Mouse (Mus musculus) thymus, adult 18-20 months (tissue): ENCODE data around the gene Dgka.
"Not testable (repeated sequence)": the region's sequence is repeated elsewhere in the genome, so short reads cannot be mapped to it uniquely, and the experiment has no call there.

Experiments used
- DNase-seq, 2 experiments: peaks; one replicate each; pipeline ENCODE4 v3.0.0; 2022; ENCODE audit warnings: mixed read lengths in 2 of 2

Gene Dgka

DNA sequence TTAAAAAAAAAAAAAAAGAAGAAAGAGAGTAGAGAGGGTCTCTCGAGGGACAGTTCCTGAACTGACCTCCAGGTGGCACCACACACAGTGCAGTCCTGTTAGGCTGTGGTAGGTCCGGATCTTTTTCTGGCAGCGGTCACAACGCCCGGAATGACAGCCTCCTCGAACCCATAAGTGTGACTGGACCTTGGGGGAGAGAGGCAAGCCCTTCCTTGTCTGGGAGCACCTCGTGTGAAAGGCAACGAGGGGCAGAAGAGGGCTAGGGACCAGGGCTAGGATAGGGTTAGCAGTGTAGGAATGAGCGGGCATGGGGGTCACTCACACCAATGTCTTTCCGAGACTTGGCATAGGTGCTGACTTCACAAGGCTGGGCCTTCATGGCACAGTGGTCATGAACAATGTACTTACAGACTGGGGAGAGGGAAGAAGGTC lies 13.6 kb downstream of the Dgka start:
- DNase-seq: peak in 1 of 2 experiments; percentile 43

DNA sequence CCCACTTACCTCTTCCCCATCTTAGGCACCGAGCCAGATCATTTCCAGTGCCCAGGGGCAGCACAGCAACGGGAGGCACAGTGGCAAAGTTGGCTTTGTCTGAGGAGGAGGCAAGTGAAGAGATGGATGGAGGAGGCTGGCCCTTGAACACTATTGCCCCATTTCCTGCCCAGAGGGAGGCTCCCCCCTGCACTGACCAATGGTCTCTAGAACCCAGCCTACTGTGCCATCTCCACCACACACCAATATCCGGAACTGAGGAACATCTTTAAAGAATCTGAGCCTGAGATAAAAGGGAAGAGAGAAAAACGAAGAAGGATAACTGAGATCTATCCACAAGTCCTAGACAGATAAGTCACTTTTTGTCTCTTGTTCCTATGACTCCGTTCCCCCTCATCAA lies 16.6 kb downstream of the Dgka start:
- no peak for DNase-seq

DNA sequence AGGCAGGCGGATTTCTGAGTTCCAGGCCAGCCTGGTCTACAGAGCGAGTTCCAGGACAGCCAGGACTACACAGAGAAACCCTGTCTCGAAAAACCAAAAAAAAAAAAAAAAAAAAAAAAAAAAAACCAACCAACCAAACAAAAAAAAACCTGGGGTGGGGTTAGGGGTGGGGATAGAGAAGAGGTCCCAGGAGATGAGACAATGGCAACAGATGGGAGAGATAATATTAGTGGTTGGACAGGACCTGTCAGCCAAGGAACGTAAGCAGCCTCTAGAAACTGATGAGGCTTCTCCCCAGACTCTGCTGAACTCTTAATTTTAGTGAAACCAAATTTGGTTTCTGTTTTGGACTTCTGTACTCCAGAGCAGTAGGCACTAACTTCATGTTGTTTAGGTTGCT lies 19.2 kb downstream of the Dgka start:
- not testable (repeated sequence) for DNase-seq

DNA sequence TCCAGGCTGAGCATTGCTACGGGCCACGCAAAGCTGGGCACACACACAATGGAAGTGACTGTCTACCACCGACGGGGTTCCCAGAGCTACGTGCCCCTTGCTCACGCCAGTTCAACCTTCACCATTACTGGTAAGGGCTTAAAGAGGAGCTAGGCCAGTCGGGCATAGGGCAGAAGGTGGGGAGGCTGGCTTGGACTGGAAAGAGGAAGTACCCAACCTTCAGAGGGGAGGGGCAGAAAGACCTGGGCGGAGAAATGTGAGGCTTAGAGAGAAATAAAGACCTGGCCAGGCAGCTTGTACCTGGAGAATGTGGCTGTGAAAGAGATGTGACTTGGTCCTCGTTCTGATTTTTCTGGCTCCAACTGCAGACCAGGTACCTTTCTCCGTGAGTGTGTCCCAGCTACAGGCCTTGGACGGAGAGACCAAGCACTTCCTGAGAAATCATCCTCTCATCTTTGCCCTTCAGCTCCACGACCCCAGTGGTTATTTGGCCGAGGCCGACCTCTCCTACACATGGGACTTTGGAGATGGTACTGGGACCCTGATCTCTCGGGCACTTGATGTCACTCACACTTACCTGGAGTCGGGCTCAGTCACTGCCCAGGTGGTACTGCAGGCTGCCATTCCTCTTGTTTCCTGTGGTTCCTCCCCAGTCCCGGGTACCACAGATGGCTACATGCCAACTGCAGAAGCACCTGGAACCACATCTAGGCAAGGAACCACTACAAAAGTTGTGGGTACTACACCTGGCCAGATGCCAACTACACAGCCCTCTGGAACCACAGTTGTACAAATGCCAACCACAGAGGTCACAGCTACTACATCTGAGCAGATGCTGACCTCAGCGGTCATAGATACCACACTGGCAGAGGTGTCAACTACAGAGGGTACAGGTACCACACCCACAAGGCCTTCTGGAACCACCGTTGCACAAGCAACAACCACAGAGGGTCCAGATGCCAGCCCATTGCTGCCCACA lies 28.8 kb downstream of the Dgka start:
- DNase-seq: peak; percentile 62 to 85

DNA sequence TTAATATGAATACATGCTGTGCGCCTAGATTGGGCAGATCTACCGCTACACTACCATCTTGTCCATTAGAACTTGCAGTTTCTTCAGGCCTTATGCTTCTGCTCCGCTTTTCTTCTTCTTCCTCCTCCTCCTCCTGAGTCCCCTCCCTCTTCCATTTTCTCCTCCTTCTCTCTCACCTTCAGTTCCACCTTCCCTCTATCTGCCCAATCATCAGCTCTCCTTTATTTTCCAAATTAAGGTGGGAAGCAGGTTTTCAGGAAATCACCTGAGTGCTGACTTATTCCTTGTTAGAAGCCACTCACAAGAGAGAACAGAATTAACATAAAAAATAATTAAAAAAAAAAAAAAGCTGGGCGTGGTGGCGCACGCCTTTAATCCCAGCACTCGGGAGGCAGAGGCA lies 33.3 kb downstream of the Dgka start:
- not testable (repeated sequence) for DNase-seq

DNA sequence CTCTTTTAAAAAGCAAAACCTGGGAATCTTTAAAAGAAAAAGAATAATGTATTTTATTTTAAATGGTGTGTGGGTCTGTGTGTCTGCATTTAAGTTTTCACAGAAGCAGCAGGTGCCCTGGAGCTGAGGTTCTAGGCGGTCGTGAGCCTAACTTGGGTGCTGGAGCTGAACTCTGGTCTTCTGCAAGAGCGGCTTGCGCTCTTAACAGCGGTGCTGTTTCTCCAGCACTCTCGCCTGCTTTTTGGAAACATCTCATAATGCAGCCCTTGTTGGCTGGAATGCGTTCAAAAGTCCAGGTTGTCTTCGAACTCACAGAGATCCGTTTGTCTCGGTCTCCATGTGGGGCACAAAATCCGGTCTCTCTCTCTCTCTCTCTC lies 39.4 kb downstream of the Dgka start:
- no peak for DNase-seq

DNA sequence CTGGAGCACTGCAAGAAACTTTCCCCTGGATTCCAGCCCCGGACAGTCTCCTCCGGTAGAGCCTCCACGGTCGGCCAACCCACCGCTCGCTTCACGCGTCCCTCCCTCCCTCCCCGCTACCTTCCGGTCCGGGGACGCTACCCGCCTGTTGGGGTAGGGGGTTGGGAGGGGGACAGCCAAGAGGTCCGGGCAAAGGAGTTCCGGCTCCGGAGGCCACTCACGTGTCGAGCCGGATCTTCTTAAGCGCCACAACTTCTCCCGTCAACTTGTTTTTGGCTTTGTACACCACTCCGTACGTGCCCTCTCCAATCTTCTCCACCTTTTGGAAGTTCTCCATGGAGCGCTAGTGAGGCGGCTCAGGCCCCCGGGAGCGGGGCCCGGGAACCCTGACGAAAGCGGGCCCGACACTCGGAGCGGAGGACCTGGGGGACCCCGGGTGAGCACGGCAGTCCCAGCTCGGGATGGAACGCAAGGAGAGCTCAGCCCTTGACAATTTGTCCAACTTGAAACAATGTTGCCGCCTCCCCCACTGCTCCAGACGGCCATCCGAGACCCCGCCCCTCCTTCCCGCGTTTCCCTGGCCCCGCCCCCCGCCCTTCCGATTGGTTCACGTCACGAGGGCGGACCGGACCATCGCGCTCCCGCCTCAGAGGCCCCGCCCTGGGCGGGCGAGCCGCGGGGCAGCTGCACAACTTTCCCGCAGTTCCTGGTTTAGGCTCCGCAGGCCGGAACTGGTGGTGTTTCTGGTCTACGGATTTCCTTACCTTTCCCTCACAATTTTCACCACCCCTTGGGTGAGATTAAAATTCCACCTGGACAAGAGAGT lies 40.0 kb downstream of the Dgka start, which contains the start of gene Cdk2:
Gene Cdk2, minus strand, starts transcription at position 541 of the 826 bp plus-strand sequence.
- peak; percentile 89 for DNase-seq

DNA sequence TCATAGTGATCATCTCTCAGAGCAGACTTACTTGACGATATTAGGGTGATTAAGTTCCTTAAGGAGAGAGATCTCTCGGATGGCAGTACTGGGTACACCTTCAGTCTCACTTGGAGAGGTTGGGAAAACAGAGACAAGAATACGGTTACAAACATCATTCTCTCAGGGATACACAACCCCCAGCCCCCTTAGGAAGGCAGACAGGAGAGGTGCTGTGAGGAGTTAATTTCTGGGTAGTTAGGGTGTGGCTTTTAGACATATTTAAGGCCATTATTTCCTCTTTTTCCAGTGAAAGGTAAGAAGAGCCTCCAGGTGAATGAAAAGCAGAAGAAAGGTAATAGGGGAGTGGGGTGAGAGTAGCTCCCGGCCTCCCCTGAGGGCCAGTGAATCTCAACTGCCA lies 40.8 kb downstream of the Dgka start, which contains the start of gene Pmel:
Gene Pmel, plus strand, starts transcription at position 301 of the 400 bp plus-strand sequence.
- no peak for DNase-seq

DNA sequence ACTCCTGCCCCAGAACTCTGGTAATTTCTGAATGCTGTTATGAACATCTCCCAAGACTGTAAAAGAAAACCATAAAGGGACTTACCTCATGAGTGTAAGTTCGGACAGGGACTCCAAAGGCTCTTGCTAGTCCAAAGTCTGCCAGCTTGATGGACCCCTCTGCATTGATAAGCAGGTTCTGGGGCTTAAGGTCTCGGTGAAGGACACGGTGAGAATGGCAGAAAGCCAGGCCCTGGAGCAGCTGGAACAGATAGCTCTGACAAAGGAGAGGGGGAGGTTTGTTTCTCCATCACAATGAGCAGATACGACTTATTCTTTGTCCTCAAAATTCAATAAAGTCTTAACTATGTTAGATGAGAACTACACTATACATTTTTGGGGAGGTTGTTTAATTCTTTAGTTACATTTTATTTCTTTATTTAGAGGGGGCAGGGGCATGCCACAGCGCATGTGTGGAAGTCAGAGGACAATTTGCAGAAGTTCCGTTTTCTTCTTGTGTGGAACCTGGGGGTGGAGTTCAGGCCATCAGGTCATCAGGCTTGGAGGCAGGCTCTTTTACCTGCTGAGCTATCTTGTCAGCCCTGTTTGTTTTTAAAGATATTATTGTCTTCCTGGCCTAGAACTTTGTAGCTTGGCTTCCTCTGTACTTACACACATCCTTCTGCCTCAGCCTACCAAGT lies 42.2 kb downstream of the Dgka start:
- no peak for DNase-seq

DNA sequence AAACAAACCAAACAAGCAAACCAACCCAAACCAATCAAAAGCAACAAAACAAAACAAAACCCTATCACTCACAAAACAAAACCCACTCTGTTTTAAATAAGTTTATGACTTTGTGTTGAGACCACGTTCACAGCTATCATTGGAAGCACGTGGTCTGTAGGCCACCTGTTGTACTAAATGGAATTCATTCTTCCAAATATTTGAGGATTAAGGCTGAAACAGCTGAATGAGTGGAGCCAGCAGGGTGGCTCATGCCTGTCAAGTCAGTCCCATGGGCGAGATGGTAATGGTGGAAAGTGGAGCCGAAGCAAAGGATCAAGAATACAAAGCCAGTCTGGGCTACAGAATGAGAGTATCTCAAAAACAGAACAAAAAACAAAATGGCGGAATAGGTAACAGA lies 43.9 kb downstream of the Dgka start:
- DNase-seq: no peak

DNA sequence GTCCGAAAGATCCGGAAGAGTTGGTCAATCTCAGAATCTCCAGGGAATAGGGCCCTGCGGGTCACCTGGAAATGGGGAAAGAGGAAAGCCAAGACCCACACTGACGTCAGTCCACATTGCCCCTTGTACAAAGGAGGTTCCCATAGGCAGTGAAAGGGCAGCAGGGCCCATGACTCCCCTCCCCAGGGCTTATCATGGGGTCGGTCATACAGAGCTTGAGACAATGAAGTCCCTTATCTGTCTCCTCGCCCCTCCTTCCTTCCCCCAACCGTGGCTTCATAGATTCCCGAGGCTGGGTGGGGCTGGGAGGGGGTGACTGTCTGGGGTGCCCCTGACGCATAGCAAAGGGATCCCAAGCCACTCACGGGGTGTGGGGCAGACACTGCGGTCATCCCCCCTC lies 45.0 kb downstream of the Dgka start:
- DNase-seq: no peak

DNA sequence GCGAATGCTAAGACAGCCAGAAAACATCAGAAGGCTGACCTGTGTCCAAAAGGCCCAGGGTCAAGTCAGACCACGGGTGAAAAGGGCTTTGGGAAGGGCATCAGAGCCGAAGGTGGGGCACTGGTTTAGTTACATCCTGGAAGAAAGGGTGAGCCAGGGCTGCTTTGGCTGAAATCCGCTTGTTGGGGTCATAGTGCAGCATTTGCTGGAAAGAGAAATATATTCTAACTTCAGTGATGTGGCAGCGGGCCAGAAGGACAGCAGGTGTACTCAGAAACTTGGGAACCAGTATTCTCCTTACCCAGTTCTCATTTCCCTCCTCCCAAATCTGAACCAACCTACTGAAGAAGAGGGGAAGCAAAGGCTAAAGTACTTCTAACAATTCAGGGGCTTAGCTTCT lies 45.6 kb downstream of the Dgka start:
- no peak for DNase-seq

DNA sequence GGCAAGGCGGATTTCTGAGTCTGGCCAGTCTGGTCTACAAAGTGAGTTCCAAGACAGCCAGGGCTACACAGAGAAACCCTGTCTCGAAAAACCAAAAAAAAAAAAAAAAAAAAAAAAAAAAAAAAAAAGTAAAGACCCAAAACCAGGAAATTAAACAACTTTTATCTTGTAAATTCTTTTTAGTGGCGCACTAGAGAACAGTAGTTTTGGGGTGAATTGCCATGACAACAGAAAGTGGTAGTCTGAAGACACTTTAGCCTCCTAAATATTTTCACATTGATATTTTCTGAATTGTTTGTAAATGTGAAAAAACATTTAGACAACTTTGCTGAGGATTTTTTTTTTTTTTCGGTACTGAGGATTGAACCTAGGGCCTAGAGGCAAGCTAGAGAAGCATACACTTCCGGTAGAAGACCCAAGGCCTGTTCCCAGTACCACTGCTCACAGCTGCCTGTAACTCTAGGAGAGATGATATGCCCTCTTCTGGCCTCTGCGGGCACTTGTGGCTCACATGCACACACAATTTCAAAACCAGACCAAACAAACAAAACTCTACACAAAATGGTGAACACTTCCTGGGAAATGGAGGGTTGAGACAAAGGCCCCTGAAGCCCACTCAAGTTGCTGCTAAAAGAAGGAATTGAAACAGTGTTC lies 47.5 kb downstream of the Dgka start:
- DNase-seq: no peak

DNA sequence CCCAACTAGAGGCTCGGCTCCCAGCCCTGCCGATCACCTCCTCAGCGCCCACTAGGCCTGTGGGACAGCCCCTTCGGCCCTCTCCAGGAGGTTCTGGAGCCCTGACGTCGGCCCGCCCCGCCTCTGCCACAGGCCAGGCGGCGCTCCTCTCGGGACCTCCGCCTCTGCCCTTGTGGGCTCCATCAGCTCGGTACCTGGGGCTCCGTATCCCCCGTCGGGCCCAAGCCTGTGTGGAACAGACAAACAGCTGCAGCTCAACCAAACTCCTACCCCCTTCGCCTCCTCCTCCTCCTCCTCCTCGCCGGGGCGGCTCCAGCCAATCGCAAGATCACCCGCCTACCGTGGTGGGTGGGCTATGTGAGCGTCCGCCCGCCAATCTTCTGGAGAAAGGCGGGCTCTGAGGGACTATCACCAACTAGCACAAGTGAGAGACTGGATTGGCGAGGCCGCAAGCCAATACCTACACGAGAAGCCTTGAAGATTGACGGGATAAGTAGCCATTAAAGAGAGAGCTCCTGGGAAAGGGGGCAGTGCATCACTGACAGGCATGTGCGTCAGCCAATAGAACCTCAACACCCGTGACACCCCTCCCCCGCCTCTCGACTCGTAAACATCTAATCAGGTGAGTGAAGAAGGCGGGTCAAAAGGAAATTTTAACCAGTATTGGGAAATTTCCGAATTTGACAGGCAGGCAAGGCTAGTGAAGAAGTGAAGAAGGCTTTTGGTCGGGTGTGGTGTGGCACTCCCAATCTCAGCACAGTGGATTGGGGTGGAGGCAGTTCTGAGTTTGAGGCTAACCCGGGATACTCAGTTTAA lies 48.5 kb downstream of the Dgka start, which contains the start of gene Rab5b:
Gene Rab5b, minus strand, starts transcription at position 273 of the 816 bp plus-strand sequence.
- DNase-seq: peak; percentile 98 to 100

DNA sequence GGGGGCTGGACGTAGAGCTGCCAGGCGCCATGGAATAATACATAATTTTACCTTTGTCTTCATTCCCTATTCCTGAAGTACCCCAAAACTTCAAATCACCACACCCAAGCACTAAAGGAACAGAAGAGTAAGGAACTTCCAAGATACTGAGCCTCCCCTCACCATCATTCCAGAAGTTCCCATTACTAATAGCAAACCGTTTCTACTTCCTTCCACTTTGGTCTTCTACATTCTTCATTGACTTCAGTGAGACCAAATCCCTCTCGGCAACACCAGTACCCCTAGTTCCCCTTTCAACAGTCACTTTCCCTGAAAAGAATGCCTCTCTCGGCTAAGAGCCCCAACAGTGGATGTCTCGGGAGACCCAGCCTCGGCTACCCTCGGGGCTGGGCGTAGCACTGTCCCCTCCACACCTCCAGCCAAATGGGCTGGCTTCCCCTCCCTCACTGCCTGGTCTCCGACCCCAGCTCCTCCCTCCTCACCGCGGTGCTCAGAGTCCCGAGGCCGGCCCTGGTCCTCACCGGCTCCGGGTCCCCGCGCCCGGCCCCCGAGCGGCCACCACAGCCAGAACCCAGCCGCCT lies 49.2 kb downstream of the Dgka start:
- DNase-seq: no peak

DNA sequence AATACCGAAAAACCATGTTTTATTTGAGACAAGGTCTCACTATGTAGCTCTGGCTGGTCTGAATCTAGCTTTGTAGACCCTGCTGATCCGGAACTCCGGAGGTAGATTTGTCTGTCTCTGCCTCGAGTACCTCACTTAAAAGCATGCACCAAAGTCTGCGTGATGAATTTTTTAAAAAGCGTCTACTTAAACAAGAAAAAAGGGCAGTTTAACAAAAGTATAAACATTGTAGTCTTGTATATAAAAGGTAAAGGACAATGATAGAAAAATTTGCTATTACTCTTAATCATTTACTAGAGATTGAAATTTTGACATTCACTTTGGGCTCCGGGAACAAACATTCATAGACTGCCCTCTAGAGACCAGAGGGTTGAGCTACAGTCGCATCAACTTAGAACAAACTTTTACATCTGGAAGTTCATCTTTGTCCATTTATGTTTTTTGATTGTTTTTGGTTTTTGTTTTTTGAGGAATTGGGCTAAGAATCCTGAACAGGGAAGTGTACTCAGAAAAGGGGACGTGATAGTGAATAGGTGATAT lies 70.1 kb downstream of the Dgka start:
- DNase-seq: no peak

DNA sequence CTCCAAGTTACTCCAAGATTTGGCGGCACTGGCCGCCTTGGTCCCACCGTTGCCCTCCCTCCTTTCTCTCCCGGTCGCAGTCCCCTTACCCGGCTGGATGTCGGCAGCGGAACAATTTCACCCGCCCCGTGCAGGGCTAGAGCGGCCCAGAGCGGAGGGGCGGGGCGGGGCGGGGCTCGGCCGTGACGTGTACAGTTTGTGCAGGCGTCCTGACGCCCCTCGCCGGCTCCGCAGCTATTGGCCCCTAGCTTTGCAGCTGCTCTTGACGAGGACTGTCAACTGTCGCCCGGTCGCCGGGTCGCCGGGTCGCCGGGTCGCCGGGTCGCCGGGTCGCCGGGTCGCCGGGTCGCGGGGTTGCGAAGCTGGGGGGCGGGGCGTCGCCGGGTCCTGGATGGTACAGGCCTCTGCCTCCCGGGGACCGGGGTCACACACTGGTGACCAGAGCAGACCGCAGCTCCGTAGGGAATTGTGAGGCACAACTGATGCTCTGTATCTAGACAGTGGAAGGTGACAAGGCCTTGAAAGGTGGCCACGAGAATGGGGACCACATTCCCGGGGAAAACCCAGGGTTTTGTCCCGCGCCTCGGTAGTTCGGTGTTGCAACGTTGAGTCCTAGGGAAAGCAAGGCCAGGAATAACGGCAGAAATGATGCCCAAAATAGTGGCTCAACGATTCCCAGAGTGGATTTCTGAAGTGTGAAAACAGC lies 70.7 kb downstream of the Dgka start, which contains the start of gene Suox:
Gene Suox, minus strand, starts transcription at position 311 of the 706 bp plus-strand sequence.
- peak; percentile 83 to 87 for DNase-seq

DNA sequence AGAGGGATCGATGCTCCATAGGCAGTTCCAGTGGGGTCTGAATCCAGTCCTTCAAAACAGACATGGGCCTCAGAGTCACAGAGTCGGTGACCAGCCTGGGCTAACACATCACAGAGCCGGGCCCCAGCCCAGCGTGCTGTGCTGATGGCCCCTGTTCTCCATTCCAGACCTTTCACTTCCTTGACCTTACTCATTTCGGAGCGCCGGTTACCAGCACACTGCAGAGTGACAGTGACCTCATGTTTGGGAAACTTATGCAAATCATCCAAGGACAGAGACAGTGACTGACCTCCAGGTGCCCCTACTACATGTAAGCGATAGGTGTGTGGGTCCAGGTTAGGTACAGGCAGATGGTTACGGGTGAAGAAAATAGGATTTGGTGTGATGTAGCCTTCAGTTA lies 73.5 kb downstream of the Dgka start:
- no peak for DNase-seq
